Mouse (Mus musculus): ENCODE measurements around the gene Zfp420. TPM values are rescaled to one million over a fixed set of nuclear protein-coding genes. Genes with fewer than 3 reads are reported as not detected.
A peak's percentile ranks its signal among the peaks of the same experiment; 100 is the strongest.
"Not testable (repeated sequence)": the region's sequence is repeated elsewhere in the genome, so short reads cannot be mapped to it uniquely, and the experiment has no call there.

The Zfp420 gene
- polyA plus RNA-seq, 1 experiment = 2.2 TPM

DNA sequence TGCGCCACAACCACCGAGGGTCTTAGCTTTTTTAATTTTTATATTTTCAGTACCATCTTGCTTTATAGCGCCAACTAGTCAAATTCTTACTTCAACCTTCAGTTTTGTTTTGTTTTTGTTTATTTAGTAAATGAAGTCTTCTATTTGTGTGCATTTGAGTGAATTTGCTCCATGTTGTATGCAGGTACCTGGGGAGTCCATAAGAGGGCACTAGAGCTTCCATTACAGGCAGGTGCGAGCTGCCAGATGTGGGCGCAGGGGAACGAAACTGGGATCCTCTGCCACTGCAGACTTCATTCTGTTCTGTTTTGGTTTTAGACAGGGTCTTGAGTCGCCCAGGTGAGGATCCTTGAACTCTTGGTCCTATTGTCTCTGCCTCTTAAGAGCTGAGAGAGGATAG, 1.9 kb downstream of the Zfp420 start:
- Histone ChIP-seq H3K27ac (replicated peaks; ENCODE audit: low read depth, low read length) (no peak overlapping the region), H3K4me1 (ENCODE audit: control insufficient read depth, insufficient read depth, insufficient read length, low read length) (no peaks in the 10 kb centered on the region), H3K4me3 (ENCODE audit: insufficient read depth, low read depth, low read length) (no peak overlapping the region)

DNA sequence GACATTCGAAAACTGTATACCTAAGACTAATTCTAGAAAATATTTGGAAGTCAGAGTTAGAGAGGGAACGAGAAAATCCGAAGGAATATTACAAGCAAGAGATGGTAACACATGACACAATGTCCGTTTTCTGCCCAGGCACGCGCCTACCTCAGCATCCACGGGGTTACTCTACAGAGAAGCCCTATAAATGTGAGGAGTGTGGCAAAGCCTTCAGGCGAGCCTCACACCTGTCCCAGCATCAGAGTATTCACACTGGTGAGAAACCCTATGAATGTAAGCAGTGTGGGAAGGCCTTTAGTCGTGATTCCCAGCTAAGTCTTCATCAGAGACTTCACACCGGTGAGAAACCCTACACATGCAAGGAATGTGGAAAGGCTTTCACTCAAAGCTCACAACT, 14.5 kb downstream of the Zfp420 start:
- Histone ChIP-seq H3K4me1 (ENCODE audit: control insufficient read depth, insufficient read depth, insufficient read length, low read length) (no peaks in the 10 kb centered on the region), H3K27ac (replicated peaks; ENCODE audit: low read depth, low read length) (no peak overlapping the region), H3K4me3 (ENCODE audit: insufficient read depth, low read depth, low read length) (no peak overlapping the region)

DNA sequence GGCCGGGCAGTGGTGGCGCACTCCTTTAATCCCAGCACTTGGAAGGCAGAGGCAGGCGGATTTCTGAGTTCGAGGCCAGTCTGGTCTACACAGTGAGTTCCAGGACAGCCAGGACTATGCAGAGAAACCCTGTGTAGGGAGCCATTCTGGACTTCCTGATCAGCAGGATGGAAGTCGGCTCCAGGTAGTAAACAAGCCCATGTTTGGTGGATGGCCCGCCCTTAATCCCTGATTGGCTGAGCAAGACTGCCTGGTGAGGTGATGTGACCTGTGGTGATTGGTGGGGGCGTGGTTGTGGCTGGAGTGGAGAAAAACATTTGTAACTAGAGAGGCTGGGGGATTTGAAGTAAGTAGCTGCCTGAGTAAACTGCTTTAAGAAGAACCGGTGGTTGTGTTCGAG, 17.8 kb downstream of the Zfp420 start:
- H3K4me3 ChIP-seq (ENCODE audit: insufficient read depth, low read depth, low read length); H3K27ac ChIP-seq (replicated peaks; ENCODE audit: low read depth, low read length); H3K4me1 ChIP-seq (ENCODE audit: control insufficient read depth, insufficient read depth, insufficient read length, low read length): not testable (repeated sequence)

DNA sequence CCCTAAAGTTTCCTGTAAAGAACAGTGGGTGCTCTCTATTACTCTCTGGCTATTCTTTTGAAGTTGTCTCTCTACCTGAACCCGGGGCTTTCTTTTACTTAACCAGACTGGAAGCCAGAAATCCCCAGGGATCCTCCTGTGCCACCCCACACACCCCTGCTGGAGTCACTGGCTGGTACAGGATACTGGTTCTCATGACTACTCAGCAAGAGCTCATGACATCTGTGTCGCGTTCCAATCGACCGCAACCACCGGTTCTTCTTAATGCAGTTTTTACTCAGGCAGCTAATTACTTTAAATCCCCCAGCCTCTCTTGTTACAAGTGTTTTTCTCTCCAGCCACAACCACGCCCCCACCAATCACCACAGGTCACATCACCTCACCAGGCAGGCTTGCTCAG, 20.3 kb downstream of the Zfp420 start:
- H3K4me3 ChIP-seq (ENCODE audit: insufficient read depth, low read depth, low read length) = no peak overlapping the region
- H3K27ac ChIP-seq (replicated peaks; ENCODE audit: low read depth, low read length) = no peak overlapping the region
- H3K4me1 ChIP-seq (ENCODE audit: control insufficient read depth, insufficient read depth, insufficient read length, low read length) = no peaks in the 10 kb centered on the region

DNA sequence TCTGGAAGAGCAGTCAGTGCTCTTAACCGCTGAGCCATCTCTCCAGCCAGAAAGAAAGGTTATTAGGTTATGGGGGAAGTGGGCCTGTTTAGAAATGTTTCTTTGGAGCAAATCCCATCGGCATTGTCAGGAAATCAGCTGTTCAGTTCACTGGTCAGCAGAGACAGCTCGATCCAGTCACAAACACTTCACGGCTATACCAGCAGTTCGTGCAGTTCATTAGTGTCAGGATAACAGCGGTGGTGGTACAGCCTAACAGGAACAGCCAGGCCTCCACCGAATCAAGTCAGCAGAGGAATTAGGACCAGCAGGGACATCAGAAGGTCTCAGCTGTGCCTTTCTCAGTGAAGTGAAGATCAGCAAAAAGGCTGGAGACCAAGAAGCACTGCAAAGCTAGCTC, 21.1 kb downstream of the Zfp420 start:
- Histone ChIP-seq H3K27ac (replicated peaks; ENCODE audit: low read depth, low read length) (no peak overlapping the region), H3K4me1 (ENCODE audit: control insufficient read depth, insufficient read depth, insufficient read length, low read length) (no peaks in the 10 kb centered on the region), H3K4me3 (ENCODE audit: insufficient read depth, low read depth, low read length) (no peak overlapping the region)

DNA sequence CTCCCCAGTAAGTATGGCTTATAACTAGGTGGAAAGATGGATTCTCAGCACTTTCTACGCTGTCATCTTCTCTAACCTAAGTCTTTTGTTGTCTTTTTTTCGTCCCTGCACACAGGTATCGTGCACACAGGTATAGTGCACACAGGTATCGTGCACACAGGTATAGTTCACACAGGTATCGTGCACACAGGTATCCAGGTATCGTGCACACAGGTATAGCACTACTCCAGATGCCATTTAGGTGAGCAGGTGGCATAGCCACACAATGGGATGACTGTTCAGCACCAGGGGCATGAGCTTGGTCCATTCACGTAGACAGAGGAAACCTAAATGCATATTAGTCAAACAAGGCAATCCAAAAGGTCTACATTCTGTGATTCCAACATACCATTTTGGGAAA, 30.7 kb downstream of the Zfp420 start:
- H3K27ac ChIP-seq (replicated peaks; ENCODE audit: low read depth, low read length) = no peak overlapping the region
- no peak overlapping the region for H3K4me3 ChIP-seq (ENCODE audit: insufficient read depth, low read depth, low read length)
- no peaks in the 10 kb centered on the region for H3K4me1 ChIP-seq (ENCODE audit: control insufficient read depth, insufficient read depth, insufficient read length, low read length)

DNA sequence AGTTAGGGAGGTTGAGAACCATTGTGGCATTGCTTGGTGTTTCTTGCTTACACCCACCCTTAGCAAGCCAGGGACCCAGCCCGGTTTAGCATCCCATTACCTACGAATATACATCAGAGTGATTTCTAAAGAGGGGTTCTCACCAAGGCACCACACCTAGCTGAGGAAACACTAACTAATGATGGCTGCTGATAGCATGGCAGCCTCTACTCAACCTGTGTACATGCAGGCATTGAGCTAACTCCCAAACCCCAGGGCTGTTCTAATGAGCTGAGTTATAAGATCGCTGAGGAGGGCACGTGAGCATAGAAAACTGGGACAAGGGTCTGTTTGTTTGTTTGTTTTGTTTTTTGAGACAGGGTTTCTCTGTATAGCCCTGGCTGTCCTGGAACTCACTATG, 33.0 kb downstream of the Zfp420 start:
- Histone ChIP-seq H3K4me1 (ENCODE audit: control insufficient read depth, insufficient read depth, insufficient read length, low read length) (no peaks in the 10 kb centered on the region), H3K4me3 (ENCODE audit: insufficient read depth, low read depth, low read length) (no peak overlapping the region), H3K27ac (replicated peaks; ENCODE audit: low read depth, low read length) (no peak overlapping the region)

DNA sequence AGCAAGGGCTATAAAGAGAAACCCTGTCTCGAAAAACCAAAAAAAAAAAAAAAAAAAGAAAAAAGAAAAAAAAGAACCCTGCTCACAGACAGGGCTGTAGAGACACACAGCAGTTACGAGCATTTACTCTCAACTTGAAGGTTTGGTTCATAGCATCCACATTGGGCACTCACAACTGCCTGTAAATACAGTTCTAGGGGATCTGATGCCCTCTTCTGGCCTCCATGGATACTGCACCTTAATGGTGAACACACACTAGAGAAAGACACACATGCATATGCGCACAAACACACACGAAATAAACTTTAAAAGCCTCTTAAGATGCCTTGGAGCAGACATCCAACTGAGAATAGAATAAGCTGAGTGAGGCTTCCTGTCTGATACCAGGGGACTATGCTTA, 38.6 kb downstream of the Zfp420 start:
- H3K4me1 ChIP-seq (ENCODE audit: control insufficient read depth, insufficient read depth, insufficient read length, low read length) = no peaks in the 10 kb centered on the region
- no peak overlapping the region for H3K4me3 ChIP-seq (ENCODE audit: insufficient read depth, low read depth, low read length)
- H3K27ac ChIP-seq (replicated peaks; ENCODE audit: low read depth, low read length) = no peak overlapping the region

DNA sequence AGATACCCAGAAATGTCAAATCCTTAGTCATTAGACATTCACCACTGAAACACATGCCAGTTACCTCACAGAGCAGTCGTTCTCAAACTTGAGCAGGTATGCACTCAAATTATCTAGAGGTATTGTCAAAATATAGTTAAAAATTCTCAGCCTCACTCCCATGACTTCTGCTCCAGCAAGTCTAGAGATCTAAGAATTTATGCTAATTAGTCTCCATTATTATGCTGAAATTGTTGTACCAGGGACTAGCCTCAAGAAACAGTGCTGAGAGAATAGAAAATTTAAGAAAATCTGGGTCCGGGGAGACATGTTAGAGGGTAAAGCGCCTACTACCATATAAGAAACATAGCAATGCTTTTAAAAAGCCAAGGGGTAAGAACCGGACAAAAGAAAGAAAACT, 44.3 kb downstream of the Zfp420 start:
- Histone ChIP-seq H3K4me1 (ENCODE audit: control insufficient read depth, insufficient read depth, insufficient read length, low read length) (no peaks in the 10 kb centered on the region), H3K27ac (replicated peaks; ENCODE audit: low read depth, low read length) (no peak overlapping the region), H3K4me3 (ENCODE audit: insufficient read depth, low read depth, low read length) (no peak overlapping the region)

DNA sequence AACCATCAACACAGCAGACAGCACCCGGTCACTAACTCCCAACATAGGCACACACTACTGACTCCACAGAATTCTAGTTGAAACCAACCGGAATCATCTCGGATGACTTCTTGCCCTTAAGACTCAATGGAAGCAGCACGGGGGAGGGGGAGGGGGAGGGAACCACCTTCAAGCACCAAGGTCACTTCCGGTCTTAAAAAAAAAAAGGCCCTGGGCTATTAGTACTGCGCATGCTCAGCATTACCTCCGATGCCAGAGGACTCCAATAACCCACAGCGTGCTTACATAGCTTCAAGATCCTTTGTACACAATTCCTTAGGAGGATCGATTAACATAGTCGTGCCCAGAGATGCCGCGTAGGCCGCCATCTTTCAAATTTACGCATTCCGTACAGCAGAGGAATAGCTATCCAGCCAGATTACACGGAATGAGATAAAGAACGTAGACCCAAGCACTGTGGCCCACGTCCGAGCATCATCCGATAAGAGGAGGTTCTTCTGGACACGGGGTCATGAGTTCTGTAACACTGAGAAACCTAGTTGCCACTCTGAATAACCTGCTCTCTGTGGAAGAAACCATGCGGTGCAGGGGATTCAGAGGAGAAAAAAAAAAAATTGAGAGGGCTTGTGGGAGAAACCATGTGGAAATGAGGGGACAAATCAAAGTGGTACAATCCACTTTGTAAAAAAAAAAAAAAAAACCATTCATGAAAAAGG, 46.3 kb downstream of the Zfp420 start, which contains the start of gene Zfp27:
TSS of gene Zfp27 (minus strand) at position 607 of the 716 bp plus-strand sequence.
- peak within 1 kb of the TSS; percentile 94 for H3K27ac ChIP-seq (replicated peaks; ENCODE audit: low read depth, low read length)
- no peaks in the 10 kb centered on the region for H3K4me1 ChIP-seq (ENCODE audit: control insufficient read depth, insufficient read depth, insufficient read length, low read length)
- peak within 1 kb of the TSS; percentile 99 for H3K4me3 ChIP-seq (ENCODE audit: insufficient read depth, low read depth, low read length)

DNA sequence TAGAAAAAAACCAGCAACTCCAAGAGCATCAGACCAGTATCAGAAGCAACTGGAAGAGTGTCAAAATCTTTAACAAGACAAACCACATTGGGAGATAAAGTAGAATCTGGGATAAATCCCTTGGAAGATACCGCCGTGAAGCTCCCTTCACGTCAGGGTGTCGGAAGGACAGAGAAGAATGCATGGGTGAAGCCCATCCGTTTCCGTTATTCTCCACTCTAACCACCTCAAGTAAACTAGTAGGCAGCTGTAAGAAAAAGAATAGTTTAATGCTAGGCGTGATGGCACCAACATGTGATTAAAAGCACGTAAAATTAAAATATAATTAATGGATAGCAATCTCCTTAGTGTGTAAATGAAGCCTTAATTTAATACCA, 46.9 kb downstream of the Zfp420 start:
- Histone ChIP-seq H3K4me3 (ENCODE audit: insufficient read depth, low read depth, low read length) (peak overlapping the region; percentile 99), H3K4me1 (ENCODE audit: control insufficient read depth, insufficient read depth, insufficient read length, low read length) (no peaks in the 10 kb centered on the region), H3K27ac (replicated peaks; ENCODE audit: low read depth, low read length) (peak overlapping the region; percentile 93)

DNA sequence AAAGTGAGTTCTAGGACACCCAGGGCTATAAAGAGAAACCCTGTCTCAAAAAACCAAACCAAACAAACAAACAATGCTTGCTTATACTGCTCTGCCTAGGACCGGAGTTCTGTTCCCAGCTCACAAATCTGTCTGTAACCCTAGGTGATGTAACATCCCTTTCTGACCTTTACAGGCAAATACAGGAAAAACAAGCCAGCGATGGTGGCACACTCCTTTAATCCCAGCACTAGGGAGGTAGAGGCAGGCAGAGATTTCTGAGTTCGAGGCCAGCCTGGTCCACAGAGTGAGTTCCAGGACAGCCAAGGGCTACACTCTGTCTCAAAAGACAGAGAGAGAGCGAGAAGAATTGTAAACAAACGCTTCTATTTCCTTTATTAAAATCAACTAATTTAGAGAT, 47.4 kb downstream of the Zfp420 start:
- Histone ChIP-seq H3K4me1 (ENCODE audit: control insufficient read depth, insufficient read depth, insufficient read length, low read length) (no peaks in the 10 kb centered on the region), H3K27ac (replicated peaks; ENCODE audit: low read depth, low read length) (no peak overlapping the region)

DNA sequence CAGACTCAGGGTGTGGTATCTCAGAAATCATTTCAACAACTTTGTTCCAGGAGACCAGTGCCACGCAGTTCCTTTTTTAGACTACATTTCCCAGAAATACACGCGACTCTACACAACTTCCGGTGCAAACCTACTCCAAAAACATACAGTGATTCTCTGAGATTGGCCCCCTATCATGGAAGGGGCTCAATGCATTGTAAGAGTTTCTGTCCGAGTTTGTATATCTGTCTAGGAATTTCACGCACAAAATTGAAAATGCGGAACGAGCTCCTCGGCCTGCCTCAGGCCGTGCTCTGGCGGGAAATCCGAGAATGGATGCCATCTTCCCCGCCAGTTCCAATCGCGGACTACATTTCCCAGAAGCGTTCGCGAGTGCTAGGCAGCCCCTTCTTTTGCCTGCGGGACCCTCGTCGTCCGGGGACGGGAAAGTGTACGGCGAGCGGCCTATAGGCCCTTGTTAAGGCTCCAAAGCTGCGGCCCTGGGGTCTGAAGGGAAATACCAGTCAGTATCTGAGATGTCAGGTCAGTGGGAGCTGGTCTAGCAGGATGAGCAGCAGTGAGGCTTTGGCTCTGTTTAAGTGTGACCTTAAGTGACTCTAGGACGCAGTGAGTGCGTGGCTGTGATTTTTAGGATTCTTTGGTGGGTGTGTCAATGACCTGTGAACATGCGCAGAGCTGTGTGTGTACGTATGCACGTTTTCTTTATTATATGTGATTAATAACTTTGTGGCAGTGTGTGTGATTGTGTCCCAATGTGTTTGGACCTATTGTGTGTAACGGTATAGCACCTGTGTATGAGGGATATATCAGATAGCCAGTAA, 48.6 kb downstream of the Zfp420 start, which contains the start of gene Zfp383:
TSS of gene Zfp383 (plus strand) at position 94 of the 821 bp plus-strand sequence.
- Histone ChIP-seq H3K27ac (replicated peaks; ENCODE audit: low read depth, low read length) (peak within 1 kb of the TSS; percentile 97), H3K4me1 (ENCODE audit: control insufficient read depth, insufficient read depth, insufficient read length, low read length) (no peaks in the 10 kb centered on the region)

More for the DNA sequence above, 47.4 kb downstream of the Zfp420 start:
- no peak overlapping the region for H3K4me3 ChIP-seq (ENCODE audit: insufficient read depth, low read depth, low read length)

DNA sequence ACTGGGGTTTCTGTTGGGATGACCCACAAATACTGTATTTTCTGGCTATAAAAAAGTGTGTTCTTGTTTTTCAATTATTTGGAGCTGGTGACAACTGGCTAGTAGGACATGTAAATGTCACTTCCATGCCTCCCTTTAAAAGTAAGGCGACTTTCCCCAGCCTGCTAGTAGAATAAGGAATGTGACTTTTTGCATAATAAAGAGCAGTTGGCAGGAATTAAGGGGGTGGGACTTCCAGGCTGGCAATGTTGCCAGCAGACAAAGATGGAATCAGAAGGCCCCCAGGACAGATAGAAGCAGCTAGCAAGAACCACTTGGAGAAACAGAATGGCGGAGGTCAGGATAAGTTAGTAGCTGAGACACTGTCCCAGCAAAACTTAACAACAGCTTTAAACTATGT, 50.5 kb downstream of the Zfp420 start:
- Histone ChIP-seq H3K4me1 (ENCODE audit: control insufficient read depth, insufficient read depth, insufficient read length, low read length) (no peaks in the 10 kb centered on the region), H3K27ac (replicated peaks; ENCODE audit: low read depth, low read length) (no peak overlapping the region), H3K4me3 (ENCODE audit: insufficient read depth, low read depth, low read length) (no peak overlapping the region)

More for the DNA sequence above, 48.6 kb downstream of the Zfp420 start, which contains the start of gene Zfp383:
- peak within 1 kb of the TSS; percentile 89 for H3K4me3 ChIP-seq (ENCODE audit: insufficient read depth, low read depth, low read length)

DNA sequence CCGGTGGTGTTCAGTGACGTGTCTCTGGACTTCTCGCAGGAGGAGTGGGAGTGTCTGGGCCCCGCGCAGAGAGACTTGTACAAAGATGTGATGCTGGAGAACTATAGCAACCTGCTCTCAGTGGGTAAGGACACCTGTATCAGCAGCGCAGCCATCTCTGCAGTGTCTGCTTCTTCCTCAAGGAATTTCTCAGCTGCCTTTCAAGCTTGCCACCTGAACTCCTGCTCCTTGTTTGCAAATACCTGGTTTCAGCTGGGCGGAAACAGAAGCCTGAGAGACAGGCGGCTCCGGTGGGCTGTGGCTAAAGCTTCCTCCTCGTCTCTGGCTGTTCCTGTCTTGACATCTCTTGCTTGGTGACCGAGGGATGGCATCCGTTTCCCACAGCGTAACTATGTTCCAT, 52.4 kb downstream of the Zfp420 start:
- Histone ChIP-seq H3K27ac (replicated peaks; ENCODE audit: low read depth, low read length) (no peak overlapping the region), H3K4me1 (ENCODE audit: control insufficient read depth, insufficient read depth, insufficient read length, low read length) (no peaks in the 10 kb centered on the region), H3K4me3 (ENCODE audit: insufficient read depth, low read depth, low read length) (no peak overlapping the region)

All from brown adipose tissue, adult 24 weeks (tissue).